Mouse (Mus musculus): ENCODE results near the gene Elf1. TPM values are rescaled to one million over a fixed set of nuclear protein-coding genes. Genes with fewer than 3 reads are reported as not detected.

Gene Elf1
- polyA plus RNA-seq, 1 experiment, result 11.5 TPM

DNA sequence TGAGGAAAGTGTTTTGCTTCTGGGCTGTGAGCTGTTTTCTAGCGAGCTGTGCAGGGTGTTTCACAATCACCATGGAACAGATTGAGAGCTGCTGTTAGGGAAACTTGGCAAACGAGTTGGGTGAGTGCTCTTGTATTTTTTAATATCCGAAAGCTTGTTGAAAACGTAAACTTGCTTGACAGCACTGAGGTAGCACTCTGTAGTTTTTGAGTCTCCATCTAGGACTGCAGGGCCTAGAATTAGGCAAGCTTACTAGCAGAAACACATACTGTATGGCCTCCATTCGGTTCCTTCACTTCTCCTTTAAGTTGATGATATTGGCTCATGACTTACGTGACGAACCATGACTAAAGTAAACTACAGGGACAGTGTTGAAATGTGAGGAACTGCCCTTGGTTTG is 68.3 kb downstream of the Elf1 start:
- peak overlapping the region; percentile 29 for H3K27ac ChIP-seq (replicated peaks; ENCODE audit: low read depth, low read length)
- H3K4me3 ChIP-seq (ENCODE audit: insufficient read depth, low read depth, low read length), result peak overlapping the region; percentile 27
- H3K4me1 ChIP-seq (ENCODE audit: control insufficient read depth, insufficient read depth, insufficient read length, low read length), result peaks cover 5% of the 10 kb centered on the region; the same call in 1 of the 2 replicates

DNA sequence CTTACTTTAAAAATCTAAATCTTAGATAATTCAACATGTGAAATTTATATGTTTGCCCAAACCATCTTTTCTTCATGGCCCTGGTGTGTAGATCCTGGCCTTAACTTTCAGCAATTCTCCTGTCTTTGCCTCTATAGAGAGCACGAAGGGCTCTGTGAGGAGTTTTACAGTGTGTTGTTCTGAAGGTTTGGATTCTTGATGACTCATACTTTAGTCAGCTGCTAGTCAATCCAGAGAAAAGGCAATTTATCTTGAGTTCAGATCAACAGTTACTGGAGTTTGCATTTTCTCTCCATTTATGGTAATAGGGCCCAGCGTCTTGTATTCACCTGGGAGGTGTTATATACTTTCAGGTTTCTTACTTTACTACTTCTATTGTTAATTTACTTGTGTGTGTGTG is 70.9 kb downstream of the Elf1 start:
- H3K27ac ChIP-seq (replicated peaks; ENCODE audit: low read depth, low read length), result no peak overlapping the region; the same call in 1 of the 2 replicates
- H3K4me1 ChIP-seq (ENCODE audit: control insufficient read depth, insufficient read depth, insufficient read length, low read length), result peaks cover 5% of the 10 kb centered on the region; the same call in 1 of the 2 replicates
- H3K4me3 ChIP-seq (ENCODE audit: insufficient read depth, low read depth, low read length), result no peak overlapping the region

DNA sequence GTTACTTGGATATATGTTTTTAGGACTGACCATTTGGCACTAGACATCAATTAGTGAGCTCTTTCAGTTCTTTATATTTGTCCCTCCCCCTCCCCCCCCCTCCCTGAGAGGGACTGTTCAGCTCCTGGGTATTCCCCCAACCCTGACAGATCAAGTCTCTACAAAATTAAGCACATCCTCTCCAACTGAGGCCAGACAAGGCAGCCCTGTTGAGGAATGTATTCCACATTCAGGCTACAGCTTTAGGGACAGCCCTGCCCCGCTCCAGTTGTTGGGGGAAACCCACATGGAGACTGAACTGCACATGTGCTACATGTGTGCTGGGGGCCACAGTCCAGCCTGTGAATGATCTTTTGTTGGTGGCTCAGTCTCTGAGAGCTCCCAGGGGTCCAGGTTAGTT is 71.9 kb downstream of the Elf1 start:
- no peak overlapping the region for H3K27ac ChIP-seq (replicated peaks; ENCODE audit: low read depth, low read length)
- H3K4me1 ChIP-seq (ENCODE audit: control insufficient read depth, insufficient read depth, insufficient read length, low read length), result peaks cover 5% of the 10 kb centered on the region; the same call in 1 of the 2 replicates
- no peak overlapping the region for H3K4me3 ChIP-seq (ENCODE audit: insufficient read depth, low read depth, low read length)

GRCm38 (mm10) chr14:79557796-79558195 is 76.8 kb downstream of the Elf1 start:
- Histone ChIP-seq H3K4me3 (ENCODE audit: insufficient read depth, low read depth, low read length) (no peak overlapping the region), H3K27ac (replicated peaks; ENCODE audit: low read depth, low read length) (no peak overlapping the region)

GRCm38 (mm10) chr14:79562745-79563144 is 81.8 kb downstream of the Elf1 start:
- H3K4me3 ChIP-seq (ENCODE audit: insufficient read depth, low read depth, low read length), result no peak overlapping the region
- H3K27ac ChIP-seq (replicated peaks; ENCODE audit: low read depth, low read length), result 0 out of 2 replicates have a peak overlapping the region, but pooled peaks have one; percentile 23
- no peaks in the 10 kb centered on the region for H3K4me1 ChIP-seq (ENCODE audit: control insufficient read depth, insufficient read depth, insufficient read length, low read length)

More at GRCm38 (mm10) chr14:79557796-79558195, 76.8 kb downstream of the Elf1 start:
- no peaks in the 10 kb centered on the region; the same call in 1 of the 2 replicates for H3K4me1 ChIP-seq (ENCODE audit: control insufficient read depth, insufficient read depth, insufficient read length, low read length)

DNA sequence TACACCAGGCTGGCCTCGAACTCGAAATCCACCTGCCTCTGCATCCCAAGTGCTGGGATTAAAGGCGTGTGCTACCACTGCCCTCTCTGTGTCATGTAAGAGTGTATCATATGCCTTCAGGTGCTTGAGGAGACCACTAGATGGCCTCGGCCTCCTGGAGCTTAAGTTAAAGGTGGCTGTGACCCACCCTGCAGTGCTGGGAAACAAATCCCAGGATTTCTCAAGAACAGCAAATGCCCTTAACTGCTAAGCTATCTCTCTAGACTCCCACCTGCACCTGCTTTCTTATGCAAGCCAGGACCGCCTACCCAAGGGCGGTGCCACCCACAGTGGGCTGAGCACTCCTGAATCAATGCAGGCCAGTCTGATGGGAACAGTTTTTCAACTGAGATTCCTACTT is 83.8 kb downstream of the Elf1 start:
- Histone ChIP-seq H3K4me1 (ENCODE audit: control insufficient read depth, insufficient read depth, insufficient read length, low read length) (no peaks in the 10 kb centered on the region), H3K27ac (replicated peaks; ENCODE audit: low read depth, low read length) (no peak overlapping the region)

GRCm38 (mm10) chr14:79573482-79574191 is 92.6 kb downstream of the Elf1 start:
- H3K4me3 ChIP-seq (ENCODE audit: insufficient read depth, low read depth, low read length), result no peak overlapping the region

More for the DNA sequence above, 83.8 kb downstream of the Elf1 start:
- H3K4me3 ChIP-seq (ENCODE audit: insufficient read depth, low read depth, low read length), result no peak overlapping the region

DNA sequence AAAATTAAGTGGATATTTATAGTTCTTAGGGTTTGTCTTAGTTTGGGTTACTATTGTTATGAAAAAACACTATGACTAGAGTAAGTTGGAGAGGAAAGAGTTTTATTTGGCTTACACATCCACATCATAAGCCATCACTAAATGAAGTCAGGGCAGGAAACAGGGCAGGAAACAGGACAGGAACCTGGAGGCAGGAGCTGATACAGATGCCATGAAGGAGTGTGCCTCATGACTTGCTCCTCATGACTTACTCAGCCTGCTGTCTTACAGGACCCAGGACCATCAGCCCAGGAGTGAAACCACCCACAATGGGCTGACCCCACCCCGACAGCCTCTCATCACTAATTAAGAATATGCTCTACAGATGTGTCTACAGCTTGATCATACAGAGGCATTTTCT is 93.4 kb downstream of the Elf1 start:
- H3K4me3 ChIP-seq (ENCODE audit: insufficient read depth, low read depth, low read length), result no peak overlapping the region
- no peaks in the 10 kb centered on the region for H3K4me1 ChIP-seq (ENCODE audit: control insufficient read depth, insufficient read depth, insufficient read length, low read length)
- no peak overlapping the region for H3K27ac ChIP-seq (replicated peaks; ENCODE audit: low read depth, low read length)

More at GRCm38 (mm10) chr14:79573482-79574191, 92.6 kb downstream of the Elf1 start:
- Histone ChIP-seq H3K27ac (replicated peaks; ENCODE audit: low read depth, low read length) (no peak overlapping the region), H3K4me1 (ENCODE audit: control insufficient read depth, insufficient read depth, insufficient read length, low read length) (no peaks in the 10 kb centered on the region)

GRCm38 (mm10) chr14:79583526-79584245 is 102.7 kb downstream of the Elf1 start:
- Histone ChIP-seq H3K27ac (replicated peaks; ENCODE audit: low read depth, low read length) (no peak overlapping the region), H3K4me1 (ENCODE audit: control insufficient read depth, insufficient read depth, insufficient read length, low read length) (no peaks in the 10 kb centered on the region; the same call in 1 of the 2 replicates), H3K4me3 (ENCODE audit: insufficient read depth, low read depth, low read length) (no peak overlapping the region)

DNA sequence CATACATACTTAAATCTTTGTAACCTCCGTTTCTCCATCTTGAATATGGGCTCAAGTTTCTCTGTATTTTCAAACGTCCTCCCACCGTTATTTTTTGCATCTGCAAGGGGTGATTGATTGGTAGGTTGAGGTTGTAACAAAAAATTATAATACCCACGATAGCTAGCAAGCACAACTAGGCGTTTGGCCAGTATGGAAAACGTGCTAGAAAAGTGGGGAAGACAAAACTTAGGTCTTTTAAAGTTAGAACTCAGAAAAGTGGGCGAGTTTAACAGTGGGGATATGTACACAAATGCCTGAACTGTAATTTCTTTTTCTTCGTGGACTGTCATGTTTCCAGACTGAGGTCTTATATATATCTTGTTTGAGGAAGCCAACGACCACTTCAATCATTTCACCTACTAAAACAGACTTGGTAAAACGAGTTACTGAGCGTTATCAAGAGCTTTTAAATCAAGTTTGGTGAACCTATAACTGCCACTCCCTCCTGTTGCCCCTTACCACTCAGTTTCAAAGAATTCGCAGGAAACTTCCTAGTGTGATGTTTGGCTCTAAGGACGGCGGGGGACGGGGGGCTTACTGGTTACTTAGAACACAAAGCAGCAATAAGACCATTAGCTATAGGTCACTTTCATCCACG is 105.6 kb downstream of the Elf1 start:
- H3K4me1 ChIP-seq (ENCODE audit: control insufficient read depth, insufficient read depth, insufficient read length, low read length), result no peaks in the 10 kb centered on the region; the same call in 1 of the 2 replicates
- peak overlapping the region; percentile 84 for H3K4me3 ChIP-seq (ENCODE audit: insufficient read depth, low read depth, low read length)
- H3K27ac ChIP-seq (replicated peaks; ENCODE audit: low read depth, low read length), result peak overlapping the region; percentile 100

DNA sequence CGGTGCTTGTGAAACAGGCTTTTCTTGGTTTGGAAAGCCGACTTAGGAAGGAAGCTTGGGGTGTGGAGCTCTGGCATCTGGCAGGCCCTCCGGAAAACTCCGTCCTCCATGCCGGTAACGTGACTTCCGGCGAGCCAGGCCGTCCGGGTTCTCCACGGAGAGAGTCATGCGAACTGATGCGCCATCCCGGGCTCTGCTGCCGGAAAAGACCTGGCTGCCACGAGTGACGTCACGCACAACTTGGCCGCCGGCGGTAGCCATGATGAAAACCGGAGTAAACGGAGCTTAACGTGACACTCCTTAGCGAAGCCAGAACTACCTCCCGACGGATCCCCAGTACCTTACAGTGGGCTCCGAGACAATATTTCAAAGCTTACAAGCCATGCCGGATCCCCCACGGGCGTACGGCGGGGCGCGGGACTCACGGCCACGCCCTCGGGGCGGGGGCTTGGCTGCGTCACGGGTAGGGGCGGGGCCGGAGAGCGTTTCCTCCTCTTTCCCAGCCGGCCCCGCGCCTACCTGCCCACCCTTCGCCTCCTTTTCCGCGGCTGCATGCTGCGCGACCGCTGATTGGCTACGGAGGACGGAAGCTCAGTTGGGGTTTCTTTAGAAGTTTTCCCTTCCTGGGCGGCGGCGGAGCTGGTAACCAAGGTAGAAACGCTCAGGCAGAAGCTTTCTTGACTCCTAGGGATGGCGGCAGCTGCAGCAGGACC is 106.3 kb downstream of the Elf1 start, which contains the start of gene Sugt1:
Sugt1 (plus strand) TSS at position 553 of the 713 bp plus-strand sequence.
- H3K27ac ChIP-seq (replicated peaks; ENCODE audit: low read depth, low read length), result peak within 1 kb of the TSS; percentile 100
- H3K4me3 ChIP-seq (ENCODE audit: insufficient read depth, low read depth, low read length), result peak within 1 kb of the TSS; percentile 84
- H3K4me1 ChIP-seq (ENCODE audit: control insufficient read depth, insufficient read depth, insufficient read length, low read length), result no peaks in the 10 kb centered on the region; the same call in 1 of the 2 replicates

DNA sequence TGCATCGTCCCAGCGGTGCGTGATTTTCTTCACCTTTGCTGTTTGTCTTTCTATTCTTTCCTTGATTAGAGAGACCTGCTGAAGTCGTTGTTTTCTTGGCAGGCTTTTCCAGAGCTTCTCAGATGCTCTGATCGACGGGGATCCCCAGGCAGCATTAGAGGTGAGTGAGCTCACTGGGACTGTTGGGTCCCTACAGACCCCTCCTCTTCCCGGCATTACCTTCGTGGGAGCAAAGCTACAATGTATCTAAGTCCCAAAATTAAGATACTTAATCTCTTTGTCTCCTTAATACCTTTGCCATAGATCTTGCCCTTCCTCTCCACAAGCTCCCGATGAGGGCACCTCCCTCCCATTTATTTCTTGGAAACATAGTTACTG is 106.8 kb downstream of the Elf1 start:
- Histone ChIP-seq H3K27ac (replicated peaks; ENCODE audit: low read depth, low read length) (peak overlapping the region; percentile 77), H3K4me3 (ENCODE audit: insufficient read depth, low read depth, low read length) (peak overlapping the region; percentile 80), H3K4me1 (ENCODE audit: control insufficient read depth, insufficient read depth, insufficient read length, low read length) (no peaks in the 10 kb centered on the region; the same call in 1 of the 2 replicates)

GRCm38 (mm10) chr14:79588534-79588951 is 107.5 kb downstream of the Elf1 start:
- H3K4me3 ChIP-seq (ENCODE audit: insufficient read depth, low read depth, low read length), result peak overlapping the region; percentile 39
- H3K4me1 ChIP-seq (ENCODE audit: control insufficient read depth, insufficient read depth, insufficient read length, low read length), result no peaks in the 10 kb centered on the region; the same call in 1 of the 2 replicates
- 0 out of 2 replicates have a peak overlapping the region, but pooled peaks have one; percentile 29 for H3K27ac ChIP-seq (replicated peaks; ENCODE audit: low read depth, low read length)

DNA sequence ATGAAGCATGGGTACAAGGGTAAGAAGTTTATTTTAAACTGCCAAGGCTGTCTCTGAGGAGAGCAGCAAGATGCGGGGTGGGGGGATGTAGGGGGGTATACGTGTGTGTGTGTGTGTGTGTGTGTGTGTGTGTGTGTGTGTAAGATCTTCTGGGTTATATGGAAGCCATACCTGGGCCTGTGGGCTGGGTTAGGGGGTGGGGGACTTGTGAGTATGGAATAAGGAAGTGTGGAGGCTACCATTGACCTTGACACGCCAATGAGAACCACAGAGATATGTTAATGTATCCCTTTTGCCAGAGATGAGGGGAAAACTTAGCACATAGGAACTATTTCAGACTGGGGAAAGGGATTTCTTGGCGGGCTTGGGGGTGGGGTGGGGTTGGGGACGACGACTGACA is 108.4 kb downstream of the Elf1 start:
- H3K4me1 ChIP-seq (ENCODE audit: control insufficient read depth, insufficient read depth, insufficient read length, low read length), result no peaks in the 10 kb centered on the region; the same call in 1 of the 2 replicates
- H3K27ac ChIP-seq (replicated peaks; ENCODE audit: low read depth, low read length), result no peak overlapping the region
- no peak overlapping the region for H3K4me3 ChIP-seq (ENCODE audit: insufficient read depth, low read depth, low read length)
